Mouse (Mus musculus): ENCODE data around the gene Tpbpb. TPM values are rescaled to one million over a fixed set of nuclear protein-coding genes. Genes with fewer than 3 reads are reported as not detected.
"Not testable (repeated sequence)": the region's sequence is repeated elsewhere in the genome, so short reads cannot be mapped to it uniquely, and the experiment has no call there.

The Tpbpb gene
- not detected for total RNA-seq (2021)

GRCm38 (mm10) chr13:60904780-60905179 lies at the start of gene Tpbpb:
Gene Tpbpb (minus strand): TSS chr13:60904880.
- DNase-seq, result not testable (repeated sequence)

GRCm38 (mm10) chr13:60941884-60942283 lies 37.2 kb upstream of the Tpbpb start, which contains the start of gene Tpbpa:
Gene Tpbpa (minus strand): TSS chr13:60941984.
- not testable (repeated sequence) for DNase-seq

GRCm38 (mm10) chr13:60936500-60936901 lies 31.8 kb upstream of the Tpbpb start, which contains the start of the genes Gm49391 and Ctla2a:
Gene Gm49391 (minus strand): TSS chr13:60936571.
Gene Ctla2a (minus strand): TSS chr13:60936625.
- DNase-seq, result no peak

GRCm38 (mm10) chr13:60935490-60935889 lies 30.8 kb upstream of the Tpbpb start, which contains the start of gene Gm49393:
Gene Gm49393 (minus strand): TSS chr13:60935590.
- not testable (repeated sequence) for DNase-seq

- DNase-seq, result no peak
Observed at GRCm38 (mm10) chr13:60897328-60897727, 7.4 kb downstream of the Tpbpb start, which contains the start of gene Ctla2b. Gene Ctla2b (minus strand): TSS chr13:60897447.

- not testable (repeated sequence) for DNase-seq
Observed at GRCm38 (mm10) chr13:60896794-60897193, 7.9 kb downstream of the Tpbpb start, which contains the start of gene Gm49392. Gene Gm49392 (minus strand): TSS chr13:60896894.

GRCm38 (mm10) chr13:60895406-60896160 lies 9.1 kb downstream of the Tpbpb start:
- no peak for DNase-seq

GRCm38 (mm10) chr13:60892301-60892700 lies 12.4 kb downstream of the Tpbpb start:
- DNase-seq, result no peak

GRCm38 (mm10) chr13:60864281-60864680 lies 40.4 kb downstream of the Tpbpb start, which contains the start of gene 4930486L24Rik:
Gene 4930486L24Rik (minus strand): TSS chr13:60864475.
- DNase-seq, result no peak

Other genes with a start within 250 kb of the Tpbpb start
- gene BC051665, start 118.5 kb downstream of the Tpbpb start, total RNA-seq (2021), result not detected
- gene Ctsll3, start 102.0 kb downstream of the Tpbpb start, total RNA-seq (2021), result not detected
- not detected for gene 4930486L24Rik, start 40.4 kb downstream of the Tpbpb start, total RNA-seq (2021)
- not detected for gene Gm49392, start 8.0 kb downstream of the Tpbpb start, total RNA-seq (2021)
- gene Ctla2b, start 7.4 kb downstream of the Tpbpb start, total RNA-seq (2021), result 1 to 10 TPM; 1.1 to 3.7 TPM
- gene Gm49393, start 30.7 kb upstream of the Tpbpb start, total RNA-seq (2021), result not detected
- gene Gm49391, start 31.7 kb upstream of the Tpbpb start, total RNA-seq (2021), result not detected
- 10 to 100 TPM; 14.9 to 19.0 TPM for gene Ctla2a, start 31.7 kb upstream of the Tpbpb start, total RNA-seq (2021)
- gene Tpbpa, start 37.1 kb upstream of the Tpbpb start, total RNA-seq (2021), result not detected
- not detected for gene Ctsj, start 101.1 kb upstream of the Tpbpb start, total RNA-seq (2021)
- gene Ctsq, start 135.8 kb upstream of the Tpbpb start, total RNA-seq (2021), result not detected

Measured in layer of hippocampus, postnatal 36 days (tissue).